Mouse (Mus musculus): ENCODE data around the gene Tmem107. TPM values are rescaled to one million over a fixed set of nuclear protein-coding genes. Genes with fewer than 3 reads are reported as not detected.

Tmem107 gene
- polyA plus RNA-seq, 2 experiments, result 12.0 to 21.9 TPM

- WGBS (ENCODE audit: insufficient replicate concordance), result 29% methylated on average over 8 of the region's 8 CpGs
- peaks cover 38 to 48% of the 10 kb centered on the region in 2 experiments for H3K4me1 ChIP-seq (replicated peaks; ENCODE audit: control insufficient read depth in 2 of 2, insufficient read depth in 2 of 2, low read length in 1 of 2)
- H3K27me3 ChIP-seq (ENCODE audit: control insufficient read depth, insufficient read depth, low read length), result no peaks in the 10 kb centered on the region
- no peak overlapping the region for H3K4me3 ChIP-seq (ENCODE audit: insufficient read depth in 1 of 2, low read depth in 2 of 2, low read length in 2 of 2)
- H3K4me2 ChIP-seq (ENCODE audit: low read depth), result peak overlapping the region; percentile 93
- DNase-seq (ENCODE audit: low read depth in 3 of 3, low spot score in 3 of 3), result no peak
- H3K9ac ChIP-seq (replicated peaks), result no peak overlapping the region; the same call in 1 of the 2 replicates
- ATAC-seq (ENCODE audit: insufficient read depth), result no peak
- peak overlapping the region; percentile 36 for H3K27ac ChIP-seq
- H3K36me3 ChIP-seq (replicated peaks; ENCODE audit: control insufficient read depth, insufficient read depth, low read depth), result no peaks in the 10 kb centered on the region
- TF ChIP-seq CTCF (IDR thresholded peaks at IDR 0.05; ENCODE audit: low read depth) (no peak), EP300 (IDR thresholded peaks at IDR 0.05; ENCODE audit: low read depth) (no peak)
- H3K9me3 ChIP-seq (ENCODE audit: control insufficient read depth, low read length), result no peaks in the 10 kb centered on the region
Observed at GRCm38 (mm10) chr11:69098039-69098761, 27.6 kb downstream of the Tmem107 start.

GRCm38 (mm10) chr11:69098762-69099091 is 28.1 kb downstream of the Tmem107 start:
- 0% methylated on average over 19 of the region's 19 CpGs for WGBS (ENCODE audit: insufficient replicate concordance)

GRCm38 (mm10) chr11:69099177-69099914 is 28.7 kb downstream of the Tmem107 start:
- H3K27me3 ChIP-seq (ENCODE audit: control insufficient read depth, insufficient read depth, low read length), result no peaks in the 10 kb centered on the region
- peak overlapping the region; percentile 53 to 59 for H3K4me3 ChIP-seq (ENCODE audit: insufficient read depth in 1 of 2, low read depth in 2 of 2, low read length in 2 of 2)
- H3K9ac ChIP-seq (replicated peaks), result peak overlapping the region; percentile 61
- H3K4me2 ChIP-seq (ENCODE audit: low read depth), result peak overlapping the region; percentile 93
- H3K27ac ChIP-seq, result peak overlapping the region; percentile 61
- no peaks in the 10 kb centered on the region for H3K9me3 ChIP-seq (ENCODE audit: control insufficient read depth, low read length)
- DNase-seq (ENCODE audit: low read depth in 3 of 3, low spot score in 3 of 3), result no peak
- TF ChIP-seq EP300 (IDR thresholded peaks at IDR 0.05; ENCODE audit: low read depth), result no peak
- no peak for TF ChIP-seq CTCF (IDR thresholded peaks at IDR 0.05; ENCODE audit: low read depth)
- WGBS (ENCODE audit: insufficient replicate concordance), result 2% methylated on average over 22 of the region's 22 CpGs
- H3K36me3 ChIP-seq (replicated peaks; ENCODE audit: control insufficient read depth, insufficient read depth, low read depth), result peaks cover 5% of the 10 kb centered on the region
- H3K4me1 ChIP-seq (replicated peaks; ENCODE audit: control insufficient read depth in 2 of 2, insufficient read depth in 2 of 2, low read length in 1 of 2), result peaks cover 37 to 47% of the 10 kb centered on the region in 2 experiments
- no peak for ATAC-seq (ENCODE audit: insufficient read depth)

More at GRCm38 (mm10) chr11:69098762-69099091, 28.1 kb downstream of the Tmem107 start:
- peak overlapping the region; percentile 61 for H3K9ac ChIP-seq (replicated peaks)
- H3K36me3 ChIP-seq (replicated peaks; ENCODE audit: control insufficient read depth, insufficient read depth, low read depth), result peaks cover under 1% of the 10 kb centered on the region
- H3K27ac ChIP-seq, result peak overlapping the region; percentile 61
- peak overlapping the region; percentile 53 to 59 for H3K4me3 ChIP-seq (ENCODE audit: insufficient read depth in 1 of 2, low read depth in 2 of 2, low read length in 2 of 2)
- peak overlapping the region; percentile 93 for H3K4me2 ChIP-seq (ENCODE audit: low read depth)
- DNase-seq (ENCODE audit: low read depth in 3 of 3, low spot score in 3 of 3) (peak; percentile 91 to 95 (median 92)), ATAC-seq (ENCODE audit: insufficient read depth) (peak; percentile 47)
- H3K9me3 ChIP-seq (ENCODE audit: control insufficient read depth, low read length), result no peaks in the 10 kb centered on the region
- peaks cover 38 to 48% of the 10 kb centered on the region in 2 experiments for H3K4me1 ChIP-seq (replicated peaks; ENCODE audit: control insufficient read depth in 2 of 2, insufficient read depth in 2 of 2, low read length in 1 of 2)
- TF ChIP-seq EP300 (IDR thresholded peaks at IDR 0.05; ENCODE audit: low read depth), result no peak
- no peak; the same call in 1 of the 2 replicates for TF ChIP-seq CTCF (IDR thresholded peaks at IDR 0.05; ENCODE audit: low read depth)
- H3K27me3 ChIP-seq (ENCODE audit: control insufficient read depth, insufficient read depth, low read length), result no peaks in the 10 kb centered on the region

- ATAC-seq (ENCODE audit: insufficient read depth) (peak; percentile 9), DNase-seq (ENCODE audit: low read depth in 3 of 3, low spot score in 3 of 3) (peak; percentile 65 to 78 (median 72))
- peak overlapping the region; percentile 53 to 59 for H3K4me3 ChIP-seq (ENCODE audit: insufficient read depth in 1 of 2, low read depth in 2 of 2, low read length in 2 of 2)
- TF ChIP-seq CTCF (IDR thresholded peaks at IDR 0.05; ENCODE audit: low read depth) (peak; percentile 28; the same call in 1 of the 2 replicates), EP300 (IDR thresholded peaks at IDR 0.05; ENCODE audit: low read depth) (no peak)
- peak overlapping the region; percentile 93 for H3K4me2 ChIP-seq (ENCODE audit: low read depth)
- H3K9ac ChIP-seq (replicated peaks), result peak overlapping the region; percentile 43
- WGBS (ENCODE audit: insufficient replicate concordance), result under 1% methylated on average over 23 of the region's 23 CpGs
- H3K36me3 ChIP-seq (replicated peaks; ENCODE audit: control insufficient read depth, insufficient read depth, low read depth), result peaks cover 5% of the 10 kb centered on the region
- no peaks in the 10 kb centered on the region for H3K9me3 ChIP-seq (ENCODE audit: control insufficient read depth, low read length)
- H3K27ac ChIP-seq, result peak overlapping the region; percentile 61; the same call in 1 of the 2 replicates
- no peaks in the 10 kb centered on the region for H3K27me3 ChIP-seq (ENCODE audit: control insufficient read depth, insufficient read depth, low read length)
- peaks cover 34 to 44% of the 10 kb centered on the region in 2 experiments for H3K4me1 ChIP-seq (replicated peaks; ENCODE audit: control insufficient read depth in 2 of 2, insufficient read depth in 2 of 2, low read length in 1 of 2)
Observed at GRCm38 (mm10) chr11:69099915-69100345, 29.3 kb downstream of the Tmem107 start.

Measured in liver, embryonic 14.5 days (tissue).